Mouse (Mus musculus) embryonic facial prominence, embryonic 10.5 days (tissue): Measurements from ENCODE around the gene Rbfox1. TPM values are rescaled to one million over a fixed set of nuclear protein-coding genes. Genes with fewer than 3 reads are reported as not detected.

Experiments used
- DNase-seq: peaks from one replicate; pipeline ENCODE4 v3.0.0-alpha.2; 2017; ENCODE audit warnings: low spot score
- H3K27ac ChIP-seq: fragments of 300-500 bp; sonication (generic); replicated peaks from 2 replicates; pipeline ENCODE4 v1.5.1; 2016; ENCODE audit warnings: mild to moderate bottlenecking
- H3K27me3 ChIP-seq: fragments of 300-500 bp; sonication (generic); replicated peaks from 2 replicates; pipeline ENCODE4 v1.6.1; 2016; ENCODE audit warnings: low read depth, mild to moderate bottlenecking; ENCODE audit not compliant: poor library complexity, severe bottlenecking
- H3K36me3 ChIP-seq: fragments of 300-500 bp; sonication (generic); replicated peaks from 2 replicates; pipeline ENCODE4 v1.6.1; 2016; ENCODE audit warnings: mild to moderate bottlenecking, moderate library complexity
- H3K4me1 ChIP-seq: fragments of 300-500 bp; sonication (generic); 2 replicates; pipeline ENCODE4 v1.6.1; 2016
- H3K4me3 ChIP-seq: fragments of 300-500 bp; sonication (generic); 2 replicates; pipeline ENCODE4 v1.5.1; 2016; ENCODE audit warnings: mild to moderate bottlenecking, moderate library complexity
- H3K9me3 ChIP-seq: fragments of 300-500 bp; sonication (generic); 2 replicates; pipeline ENCODE4 v1.6.1; 2016; ENCODE audit warnings: mild to moderate bottlenecking
- WGBS: fragments of 180-500 bp; shearing (Covaris S2); methylation state at CpG from one replicate; pipeline ENCODE4 v1.1.7; 2016; 5-methylcytosine and 5-hydroxymethylcytosine counted together
- polyA plus RNA-seq: library from polyadenylated mRNA; unstranded; fragments of >200 nt; fragmentation: Nextera tagmentation; extraction: Ambion mirVana; gene quantifications from 2 replicates; pipeline ENCODE4 v1.2.1, GENCODE M21; 2016

The Rbfox1 gene
- polyA plus RNA-seq, 1 experiment from 2014 or later = 2.3 TPM

GRCm38 (mm10) chr16:6075442-6076050 lies 190.4 kb downstream of the Rbfox1 start:
- Histone ChIP-seq H3K27ac (no peak overlapping the region), H3K27me3 (no peaks in the 10 kb centered on the region), H3K9me3 (no peaks in the 10 kb centered on the region), H3K4me3 (no peak overlapping the region), H3K4me1 (no peaks in the 10 kb centered on the region), H3K36me3 (no peaks in the 10 kb centered on the region)
- WGBS = 84% methylated on average over 10 of the region's 10 CpGs
- no peak for DNase-seq

- WGBS = 80% methylated on average over 4 of the region's 4 CpGs
- H3K4me3 ChIP-seq = no peak overlapping the region
- no peaks in the 10 kb centered on the region for H3K4me1 ChIP-seq
- H3K27me3 ChIP-seq = no peaks in the 10 kb centered on the region
- no peaks in the 10 kb centered on the region for H3K36me3 ChIP-seq
- H3K9me3 ChIP-seq = no peaks in the 10 kb centered on the region
- DNase-seq = no peak
- no peak overlapping the region for H3K27ac ChIP-seq
Observed at GRCm38 (mm10) chr16:6079017-6079416, 193.9 kb downstream of the Rbfox1 start.

- peaks cover 8% of the 10 kb centered on the region; the same call in 1 of the 2 replicates for H3K4me1 ChIP-seq
- no peaks in the 10 kb centered on the region for H3K9me3 ChIP-seq
- DNase-seq = no peak
- no peaks in the 10 kb centered on the region for H3K27me3 ChIP-seq
- WGBS = 85% methylated on average over 7 of the region's 7 CpGs
- H3K36me3 ChIP-seq = no peaks in the 10 kb centered on the region
- H3K4me3 ChIP-seq = no peak overlapping the region
- H3K27ac ChIP-seq = no peak overlapping the region
Observed at GRCm38 (mm10) chr16:6084701-6085365, 199.7 kb downstream of the Rbfox1 start.

- WGBS = 37% methylated on average over 3 of the region's 3 CpGs
- DNase-seq = peak; percentile 16
- Histone ChIP-seq H3K9me3 (no peaks in the 10 kb centered on the region), H3K27ac (no peak overlapping the region), H3K36me3 (no peaks in the 10 kb centered on the region), H3K4me1 (peaks cover 8% of the 10 kb centered on the region; the same call in 1 of the 2 replicates), H3K27me3 (no peaks in the 10 kb centered on the region), H3K4me3 (no peak overlapping the region)
Observed at GRCm38 (mm10) chr16:6086200-6086599, 201.0 kb downstream of the Rbfox1 start.

- DNase-seq = no peak
- Histone ChIP-seq H3K27ac (no peak overlapping the region), H3K4me3 (no peak overlapping the region), H3K9me3 (no peaks in the 10 kb centered on the region), H3K27me3 (no peaks in the 10 kb centered on the region), H3K36me3 (no peaks in the 10 kb centered on the region), H3K4me1 (0 out of 2 replicates have a peak, but pooled peaks cover 2% of the 10 kb centered on the region)
- 87% methylated on average over 3 of the region's 3 CpGs for WGBS
Observed at GRCm38 (mm10) chr16:6091326-6092123, 206.4 kb downstream of the Rbfox1 start.

GRCm38 (mm10) chr16:6095604-6096372 lies 210.6 kb downstream of the Rbfox1 start:
- DNase-seq = no peak
- Histone ChIP-seq H3K4me3 (no peak overlapping the region), H3K9me3 (no peaks in the 10 kb centered on the region), H3K27me3 (no peaks in the 10 kb centered on the region), H3K27ac (no peak overlapping the region), H3K36me3 (no peaks in the 10 kb centered on the region), H3K4me1 (peaks cover 4% of the 10 kb centered on the region; the same call in 1 of the 2 replicates)
- 82% methylated on average over 2 of the region's 2 CpGs for WGBS

- Histone ChIP-seq H3K27me3 (no peaks in the 10 kb centered on the region), H3K9me3 (no peaks in the 10 kb centered on the region), H3K27ac (no peak overlapping the region), H3K36me3 (no peaks in the 10 kb centered on the region), H3K4me1 (peaks cover 4% of the 10 kb centered on the region; the same call in 1 of the 2 replicates), H3K4me3 (no peak overlapping the region)
- 41% methylated on average over 7 of the region's 7 CpGs for WGBS
- DNase-seq = no peak
Observed at GRCm38 (mm10) chr16:6097244-6098040, 212.3 kb downstream of the Rbfox1 start.

- peaks cover 4% of the 10 kb centered on the region; the same call in 1 of the 2 replicates for H3K4me1 ChIP-seq
- H3K9me3 ChIP-seq = no peaks in the 10 kb centered on the region
- H3K36me3 ChIP-seq = no peaks in the 10 kb centered on the region
- no peak overlapping the region for H3K27ac ChIP-seq
- H3K4me3 ChIP-seq = no peak overlapping the region
- 86% methylated on average over 3 of the region's 3 CpGs for WGBS
- no peak for DNase-seq
- no peaks in the 10 kb centered on the region for H3K27me3 ChIP-seq
Observed at GRCm38 (mm10) chr16:6098116-6098515, 213.0 kb downstream of the Rbfox1 start.

- no peaks in the 10 kb centered on the region for H3K9me3 ChIP-seq
- no peaks in the 10 kb centered on the region for H3K36me3 ChIP-seq
- peaks cover 4% of the 10 kb centered on the region; the same call in 1 of the 2 replicates for H3K4me1 ChIP-seq
- 77% methylated on average over 2 of the region's 2 CpGs for WGBS
- H3K4me3 ChIP-seq = no peak overlapping the region
- DNase-seq = no peak
- H3K27ac ChIP-seq = no peak overlapping the region
- no peaks in the 10 kb centered on the region for H3K27me3 ChIP-seq
Observed at GRCm38 (mm10) chr16:6099598-6099997, 214.4 kb downstream of the Rbfox1 start.

- no peak for DNase-seq
- 76% methylated on average over 5 of the region's 5 CpGs for WGBS
Observed at GRCm38 (mm10) chr16:6100421-6100877, 215.3 kb downstream of the Rbfox1 start.

GRCm38 (mm10) chr16:6103713-6104112 lies 218.6 kb downstream of the Rbfox1 start:
- Histone ChIP-seq H3K27ac (no peak overlapping the region), H3K4me3 (no peak overlapping the region), H3K36me3 (no peaks in the 10 kb centered on the region), H3K4me1 (no peaks in the 10 kb centered on the region), H3K27me3 (no peaks in the 10 kb centered on the region), H3K9me3 (no peaks in the 10 kb centered on the region)
- 74% methylated on average over 2 of the region's 2 CpGs for WGBS
- DNase-seq = no peak

More at GRCm38 (mm10) chr16:6100421-6100877, 215.3 kb downstream of the Rbfox1 start:
- Histone ChIP-seq H3K27ac (no peak overlapping the region), H3K4me1 (peaks cover 4% of the 10 kb centered on the region; the same call in 1 of the 2 replicates), H3K36me3 (no peaks in the 10 kb centered on the region), H3K27me3 (no peaks in the 10 kb centered on the region), H3K9me3 (no peaks in the 10 kb centered on the region), H3K4me3 (no peak overlapping the region)
